Mouse (Mus musculus): ENCODE data around the gene Pcsk5.

Pcsk5 gene

DNA sequence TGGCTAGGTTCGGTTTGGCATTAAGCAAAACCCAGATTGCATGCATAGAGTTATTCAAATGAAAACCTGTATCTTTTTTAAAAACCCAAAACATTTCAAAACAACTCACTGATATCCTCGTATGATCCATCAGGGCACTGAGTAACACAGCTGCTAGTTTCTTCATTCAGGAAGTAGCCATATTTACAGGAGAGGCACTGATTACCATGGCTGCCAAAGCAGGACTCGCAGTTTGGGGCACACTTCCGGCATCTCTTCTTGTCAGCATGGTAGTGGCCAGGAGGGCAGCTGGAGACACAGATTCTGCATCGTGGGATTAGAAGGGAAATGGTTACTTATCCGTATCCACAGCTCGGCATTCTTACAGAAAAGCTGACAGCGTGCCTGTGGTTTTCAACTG is 265.1 kb downstream of the Pcsk5 start:
- DNase-seq (ENCODE audit: low read depth, low spot score), result no peak

DNA sequence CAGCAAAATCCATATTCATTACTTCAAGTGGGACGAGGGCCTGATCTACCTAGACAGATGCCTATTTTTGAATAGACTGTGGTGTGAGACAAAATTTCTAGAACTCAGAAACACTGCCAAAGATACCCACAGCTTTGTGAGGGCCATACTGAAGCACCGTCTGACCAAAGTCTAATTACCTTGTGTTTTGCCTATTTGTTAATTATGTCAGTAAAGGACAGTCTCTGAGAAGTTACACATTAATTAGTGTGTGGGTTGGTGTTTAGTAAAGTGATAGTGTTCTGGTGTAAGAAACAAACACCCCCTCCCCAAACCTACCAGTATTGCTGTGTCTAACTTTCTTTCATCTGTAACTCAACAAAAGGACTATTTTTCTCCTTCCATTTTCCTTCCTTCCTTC is 266.5 kb downstream of the Pcsk5 start:
- DNase-seq (ENCODE audit: low read depth, low spot score), result no peak

DNA sequence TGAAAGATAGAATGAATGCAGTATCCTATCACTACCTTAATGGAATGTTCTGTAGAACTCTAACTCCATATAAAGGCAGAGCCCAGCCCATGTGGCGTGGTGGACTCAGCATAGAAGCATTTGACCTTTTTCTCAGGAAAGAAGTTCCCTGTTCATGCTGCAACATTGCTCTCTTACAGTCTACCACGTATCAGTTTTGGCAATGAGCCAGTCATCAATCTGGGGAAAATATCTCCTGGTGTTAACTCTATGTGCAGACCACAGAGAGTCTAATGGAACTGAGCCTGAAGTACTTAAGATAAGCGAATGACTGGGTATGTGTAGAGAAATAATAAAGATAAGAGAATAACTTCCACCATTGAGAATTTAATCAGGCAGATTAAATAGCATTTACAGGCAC is 270.2 kb downstream of the Pcsk5 start:
- no peak for DNase-seq (ENCODE audit: low read depth, low spot score)

DNA sequence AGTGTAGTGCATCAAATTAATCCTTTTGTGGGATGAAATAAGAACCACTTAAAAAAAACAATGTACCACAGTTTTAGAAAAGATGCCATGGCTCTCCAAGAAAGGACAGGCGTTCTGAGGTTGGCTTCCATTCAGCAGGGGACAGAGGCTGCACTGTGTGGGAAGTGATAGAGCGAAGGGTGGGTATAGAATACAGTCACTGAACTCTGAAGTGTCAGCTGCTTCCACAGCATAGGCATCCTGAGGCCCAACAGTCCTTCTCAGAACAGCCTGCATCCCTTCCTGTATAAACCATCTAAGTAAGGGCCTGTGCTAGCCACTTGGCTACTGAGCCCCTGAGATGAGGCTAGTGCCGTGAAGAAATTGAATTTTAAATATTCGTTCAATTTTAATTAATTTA is 271.3 kb downstream of the Pcsk5 start:
- DNase-seq (ENCODE audit: low read depth, low spot score), result no peak

DNA sequence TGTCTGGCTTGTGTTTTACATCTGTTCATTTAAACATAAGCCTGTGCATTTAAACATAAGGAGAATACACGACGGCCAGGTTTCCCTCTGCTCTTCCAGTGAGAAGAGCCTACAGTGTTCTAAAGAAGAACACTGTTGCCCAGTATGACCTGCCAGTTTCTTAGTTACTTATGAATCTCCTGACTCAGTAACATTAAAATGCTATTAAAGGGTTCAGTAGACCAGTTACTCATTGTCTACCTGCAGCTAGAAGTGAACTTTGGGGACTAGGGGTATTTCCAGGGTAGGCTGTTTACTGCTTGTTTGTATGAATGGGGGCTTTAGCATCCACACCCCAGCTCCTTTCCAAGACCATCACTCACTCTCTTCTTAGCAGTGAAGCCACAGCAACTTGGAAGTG is 278.7 kb downstream of the Pcsk5 start:
- DNase-seq (ENCODE audit: low read depth, low spot score), result no peak

DNA sequence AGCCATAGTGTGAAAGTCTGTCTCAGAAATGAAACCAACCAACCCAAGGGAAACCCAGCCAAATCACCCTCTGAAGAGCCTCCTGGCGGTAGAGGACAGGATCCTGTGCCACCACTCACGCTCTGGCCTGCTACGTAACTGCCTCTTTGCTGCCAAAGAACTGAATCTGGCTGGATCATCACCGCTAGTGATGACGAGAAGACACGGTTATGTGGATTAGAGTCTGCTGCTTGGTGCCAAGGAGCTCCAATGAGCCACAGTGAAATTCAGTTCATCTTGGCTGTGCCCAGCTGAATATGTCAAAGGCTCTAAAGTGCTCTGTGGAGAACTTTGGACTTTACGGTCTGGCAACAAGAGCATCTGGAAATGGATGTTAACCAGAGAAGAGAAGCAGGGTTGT is 282.3 kb downstream of the Pcsk5 start:
- no peak for DNase-seq (ENCODE audit: low read depth, low spot score)

DNA sequence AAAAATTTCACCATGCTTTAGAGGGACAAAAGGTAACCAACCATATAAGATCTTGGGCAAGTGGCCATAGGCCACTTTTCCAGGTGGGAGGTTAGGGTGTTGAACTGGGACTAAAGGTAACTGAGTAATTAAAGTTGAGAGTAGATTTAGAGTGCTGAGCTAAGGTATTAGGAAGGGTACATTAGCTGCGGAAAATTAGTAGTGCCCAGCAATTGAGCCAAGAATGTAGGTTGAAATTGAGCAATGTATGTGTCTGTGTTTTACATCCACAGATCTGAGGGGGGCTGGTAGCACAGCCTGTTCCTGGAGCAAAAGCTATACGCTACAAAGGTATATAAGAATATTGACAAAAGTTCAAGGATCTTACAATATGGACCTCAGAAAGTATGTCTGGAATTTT is 282.9 kb downstream of the Pcsk5 start:
- no peak for DNase-seq (ENCODE audit: low read depth, low spot score)

DNA sequence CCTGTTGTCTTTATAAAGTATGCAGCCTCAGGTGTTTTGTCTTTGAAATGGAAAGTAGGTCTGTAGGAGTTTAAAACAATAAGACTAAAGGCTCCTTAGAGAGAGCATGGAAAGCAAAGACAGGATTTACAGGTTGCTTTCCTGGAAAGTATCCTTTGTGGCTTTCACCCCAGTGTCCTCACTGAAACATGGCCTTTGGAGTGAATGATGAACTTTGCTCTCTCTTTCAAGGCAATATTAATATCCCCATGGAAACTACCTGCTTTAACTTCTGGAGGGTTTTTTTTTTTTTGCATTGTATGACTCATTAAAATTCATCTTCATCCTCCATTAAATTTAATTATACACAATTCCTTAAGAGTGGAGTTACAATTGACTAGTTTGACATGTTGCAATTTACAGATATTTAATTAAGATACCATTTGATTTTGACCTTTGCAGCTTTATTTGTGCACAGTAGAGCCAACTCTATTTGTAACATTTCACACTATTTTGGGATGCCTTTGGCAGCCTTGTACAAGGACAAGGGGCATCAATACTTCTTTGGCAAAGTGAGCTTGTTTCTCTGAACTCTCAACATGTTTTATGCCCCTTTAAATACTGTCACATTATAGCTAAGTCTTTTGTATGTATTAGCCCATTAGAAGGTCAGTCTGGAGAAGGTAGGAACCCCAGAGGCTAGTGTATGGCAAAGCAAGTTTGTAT is 283.9 kb downstream of the Pcsk5 start:
- no peak for DNase-seq (ENCODE audit: low read depth, low spot score)

DNA sequence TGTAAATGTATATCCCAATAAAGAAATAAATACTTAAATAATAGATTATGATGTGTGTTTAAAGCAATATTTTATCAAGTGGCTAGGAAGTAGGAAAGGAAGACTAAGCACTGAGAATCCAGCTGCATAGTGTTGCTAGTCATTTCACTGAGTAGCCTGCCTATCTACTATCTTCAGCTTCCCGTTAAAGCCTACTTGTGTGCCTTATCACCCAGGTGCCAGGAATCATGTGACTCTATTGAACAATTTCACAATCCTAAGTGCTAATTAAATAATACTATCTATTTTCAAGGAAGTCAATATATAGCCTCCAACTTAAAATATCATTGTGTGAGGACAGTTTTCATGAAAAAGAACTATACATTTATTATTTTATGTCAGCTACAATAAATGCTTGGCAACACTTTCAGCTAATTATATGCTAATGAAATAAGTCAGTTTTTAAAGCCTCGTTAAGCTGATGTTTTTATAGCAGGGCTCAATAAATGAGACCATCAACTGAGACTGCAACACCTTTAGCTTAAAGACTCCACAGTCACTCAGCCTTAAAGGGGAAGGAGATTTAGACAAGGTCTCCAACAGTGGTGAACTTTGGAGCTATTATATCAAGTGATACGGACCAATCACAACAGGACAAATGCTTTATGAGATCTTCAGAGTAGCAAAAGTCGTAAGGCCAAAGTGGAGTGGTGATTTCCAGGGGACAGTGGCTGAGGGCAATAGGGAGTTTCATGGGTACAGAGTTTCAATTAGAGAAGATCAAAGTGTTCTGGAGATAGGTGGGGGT is 308.5 kb downstream of the Pcsk5 start:
- no peak for DNase-seq (ENCODE audit: low read depth, low spot score)

DNA sequence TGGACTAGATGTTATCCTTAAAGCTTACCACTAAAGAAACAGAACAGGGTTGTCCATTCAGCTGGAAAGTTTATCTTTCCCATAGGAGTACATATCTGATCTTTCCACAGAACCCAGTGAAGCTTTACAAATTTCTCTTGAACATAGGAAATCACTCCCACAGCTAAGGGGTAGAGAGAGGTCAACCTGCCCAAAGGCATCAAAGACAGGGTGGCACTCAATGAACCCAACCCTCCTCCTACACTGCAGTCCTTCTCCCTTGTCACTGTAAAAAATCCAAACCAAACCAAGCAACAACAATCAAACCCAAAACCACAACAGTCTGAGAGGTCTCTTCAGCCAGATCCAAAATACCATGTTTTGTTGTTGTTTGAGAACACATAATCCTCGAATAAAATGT is 311.9 kb downstream of the Pcsk5 start:
- no peak for DNase-seq (ENCODE audit: low read depth, low spot score)

DNA sequence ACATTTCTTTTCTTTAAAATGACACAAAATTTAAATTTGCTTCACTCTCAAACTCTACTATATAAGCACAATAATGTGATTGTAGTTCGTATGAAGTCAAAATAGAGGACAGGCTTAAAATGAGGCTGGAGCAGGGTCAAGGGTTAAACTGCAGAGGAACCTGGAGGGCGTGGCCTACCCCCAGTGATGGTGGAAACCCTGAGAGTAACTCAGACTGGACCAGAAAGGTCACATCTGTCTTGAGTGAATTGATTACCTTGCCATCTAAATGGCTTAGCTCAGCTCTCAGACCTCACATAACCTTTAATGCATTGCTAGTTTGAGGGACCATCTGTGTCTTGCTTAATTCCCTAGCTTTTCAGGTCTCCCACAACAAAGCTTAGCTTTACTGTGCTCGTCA is 323.0 kb downstream of the Pcsk5 start:
- no peak for DNase-seq (ENCODE audit: low read depth, low spot score)

DNA sequence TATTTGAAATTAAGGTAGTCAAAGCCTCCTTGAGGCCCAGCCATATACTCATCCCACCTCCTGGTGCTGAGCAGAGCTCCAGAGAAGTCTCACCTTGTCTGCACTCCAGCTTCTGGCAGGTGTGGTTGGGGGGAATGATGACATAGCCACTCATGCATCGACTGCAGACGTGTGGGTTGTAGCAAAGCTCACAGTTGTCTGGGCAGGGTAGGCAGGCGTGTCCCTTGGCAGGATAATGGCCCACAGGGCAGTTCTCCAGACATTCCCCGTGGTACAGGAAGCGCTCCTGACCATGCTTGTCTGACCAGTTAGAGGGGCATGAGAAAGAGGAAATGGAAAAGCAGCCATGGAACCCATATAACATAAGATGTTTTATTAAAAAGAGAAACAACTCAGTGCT is 326.1 kb downstream of the Pcsk5 start:
- DNase-seq (ENCODE audit: low read depth, low spot score), result no peak

DNA sequence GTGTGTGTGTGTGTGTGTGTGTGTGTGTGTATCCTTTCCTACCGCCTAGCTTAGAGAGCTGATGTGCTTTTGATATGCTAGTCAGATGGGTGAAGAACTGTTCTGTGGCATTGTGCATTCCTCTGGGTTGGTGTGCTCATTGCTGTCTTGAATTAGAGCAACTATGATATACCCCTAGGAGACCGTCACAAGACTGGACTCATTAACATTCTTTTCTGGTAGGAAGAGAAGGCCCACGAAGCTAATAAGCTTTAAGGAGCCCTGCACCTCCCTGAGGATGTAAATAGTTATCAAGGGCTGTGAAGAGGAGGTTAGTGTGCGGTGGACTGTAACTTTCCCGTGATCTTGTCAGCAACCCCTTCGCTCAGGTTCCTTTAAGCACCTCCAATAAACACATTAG is 333.2 kb downstream of the Pcsk5 start:
- no peak for DNase-seq (ENCODE audit: low read depth, low spot score)

DNA sequence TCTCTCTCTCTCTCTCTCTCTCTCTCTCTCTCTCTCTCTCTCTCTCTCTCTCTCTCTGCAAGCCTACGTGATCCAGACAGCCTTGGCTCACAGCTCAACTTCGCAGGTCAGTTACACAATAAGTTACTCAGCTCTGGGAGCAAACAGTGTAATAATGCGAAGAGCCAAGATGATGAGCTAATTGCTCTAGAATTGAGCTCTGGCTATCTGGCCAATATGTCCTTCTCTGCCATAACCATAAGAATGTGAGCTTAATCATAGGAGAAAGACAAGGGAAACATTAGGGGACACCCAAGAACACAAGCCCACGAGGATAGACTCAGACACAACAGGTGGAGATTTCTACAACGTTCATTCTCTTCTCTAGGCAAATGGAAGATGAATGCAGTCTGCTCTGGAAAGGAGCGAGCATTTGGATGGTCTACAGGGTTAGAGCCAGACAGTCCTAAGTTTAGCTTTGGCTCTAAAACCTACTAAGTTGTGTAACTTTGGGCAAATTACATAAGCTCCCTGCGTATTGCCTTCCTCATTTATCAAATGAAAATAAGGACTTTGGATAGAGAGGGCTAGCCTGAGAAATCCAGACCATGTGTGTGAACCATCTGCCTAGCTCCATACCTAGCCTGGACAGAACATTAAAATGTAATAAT is 338.7 kb downstream of the Pcsk5 start:
- DNase-seq (ENCODE audit: low read depth, low spot score), result no peak

DNA sequence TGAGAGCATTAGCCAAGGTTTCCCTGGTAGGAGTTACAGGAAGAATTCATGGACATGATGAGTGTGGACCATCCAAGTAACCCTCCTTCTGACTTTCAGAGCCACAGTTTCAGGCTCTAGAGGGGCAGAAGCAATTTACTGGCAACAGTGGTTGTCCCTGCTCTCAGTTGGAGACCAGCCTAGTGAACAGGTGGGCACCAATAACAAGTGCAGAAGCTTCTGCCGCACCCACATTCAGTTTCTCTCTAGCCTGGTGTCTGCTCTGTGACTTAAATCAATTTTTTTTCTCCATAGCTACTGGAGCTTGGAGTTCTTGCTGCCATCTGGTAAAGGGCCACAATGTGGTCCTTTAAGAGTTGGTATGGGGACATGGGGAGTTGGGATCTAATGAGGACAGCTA is 341.3 kb downstream of the Pcsk5 start:
- no peak for DNase-seq (ENCODE audit: low read depth, low spot score)

DNA sequence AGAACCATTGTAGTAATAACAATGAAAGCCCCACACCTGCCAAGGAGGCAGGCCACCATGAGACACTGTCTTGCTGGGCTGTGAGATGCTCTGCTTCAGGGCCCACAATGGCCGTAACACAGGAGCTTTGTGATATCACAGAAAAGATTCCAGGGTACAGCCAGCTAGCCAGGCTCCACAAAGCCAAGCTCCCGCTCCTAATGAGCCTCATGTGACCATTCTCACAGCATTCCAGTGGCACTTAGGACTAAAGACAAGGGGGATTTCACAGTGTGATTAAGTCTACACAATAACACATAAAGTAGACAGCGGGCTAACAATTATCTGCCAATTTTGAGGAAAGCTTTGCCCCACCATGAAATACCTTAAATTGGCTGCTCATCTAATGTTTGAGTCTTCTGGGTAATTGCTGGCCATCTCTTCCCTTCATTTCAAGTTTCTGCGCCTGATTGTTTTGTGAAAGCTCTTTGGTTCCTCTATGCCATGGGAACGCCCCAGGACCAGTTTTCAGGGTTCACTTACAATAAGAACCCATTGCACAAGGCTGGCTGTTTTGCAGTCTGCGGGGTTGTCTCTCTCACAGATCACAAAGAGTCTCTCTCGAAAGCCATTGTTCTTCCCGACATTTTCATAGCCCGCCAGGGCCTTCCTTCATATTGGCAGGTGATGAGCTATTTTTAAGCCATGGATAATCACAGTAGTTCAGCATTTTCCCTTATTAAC is 345.4 kb downstream of the Pcsk5 start:
- DNase-seq (ENCODE audit: low read depth, low spot score), result no peak

DNA sequence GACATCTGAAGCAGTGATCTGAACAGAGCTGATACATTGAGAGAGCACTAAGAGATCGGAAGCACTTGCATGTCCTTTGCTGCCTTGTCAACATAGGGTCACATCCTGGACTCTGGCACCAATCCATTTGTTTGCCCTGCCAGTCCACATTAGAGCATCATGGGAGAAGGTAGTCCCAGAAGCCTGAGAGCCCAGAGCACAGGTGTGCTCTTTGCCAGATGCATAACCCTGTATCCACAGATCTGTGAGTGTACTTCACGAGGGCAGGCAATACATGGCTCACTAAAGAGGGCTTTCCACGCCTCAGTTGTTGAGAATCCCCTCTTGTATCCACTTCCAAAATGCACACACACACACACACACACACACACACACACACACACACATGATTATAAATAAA is 346.1 kb downstream of the Pcsk5 start:
- no peak for DNase-seq (ENCODE audit: low read depth, low spot score)

DNA sequence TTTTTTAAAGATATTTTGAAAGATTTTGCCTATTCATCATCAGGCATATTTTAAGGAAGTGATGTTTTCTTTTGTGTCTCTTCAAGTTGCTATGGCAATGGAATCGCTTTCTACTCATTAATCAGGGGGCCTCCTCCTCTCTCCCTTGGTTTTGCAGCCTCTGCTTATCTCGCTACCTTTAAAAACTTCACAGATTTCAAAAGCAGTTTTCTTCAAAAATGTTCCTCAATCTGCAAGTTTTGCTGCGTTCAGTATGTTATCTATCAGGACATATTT is 347.6 kb downstream of the Pcsk5 start:
- DNase-seq (ENCODE audit: low read depth, low spot score), result no peak

DNA sequence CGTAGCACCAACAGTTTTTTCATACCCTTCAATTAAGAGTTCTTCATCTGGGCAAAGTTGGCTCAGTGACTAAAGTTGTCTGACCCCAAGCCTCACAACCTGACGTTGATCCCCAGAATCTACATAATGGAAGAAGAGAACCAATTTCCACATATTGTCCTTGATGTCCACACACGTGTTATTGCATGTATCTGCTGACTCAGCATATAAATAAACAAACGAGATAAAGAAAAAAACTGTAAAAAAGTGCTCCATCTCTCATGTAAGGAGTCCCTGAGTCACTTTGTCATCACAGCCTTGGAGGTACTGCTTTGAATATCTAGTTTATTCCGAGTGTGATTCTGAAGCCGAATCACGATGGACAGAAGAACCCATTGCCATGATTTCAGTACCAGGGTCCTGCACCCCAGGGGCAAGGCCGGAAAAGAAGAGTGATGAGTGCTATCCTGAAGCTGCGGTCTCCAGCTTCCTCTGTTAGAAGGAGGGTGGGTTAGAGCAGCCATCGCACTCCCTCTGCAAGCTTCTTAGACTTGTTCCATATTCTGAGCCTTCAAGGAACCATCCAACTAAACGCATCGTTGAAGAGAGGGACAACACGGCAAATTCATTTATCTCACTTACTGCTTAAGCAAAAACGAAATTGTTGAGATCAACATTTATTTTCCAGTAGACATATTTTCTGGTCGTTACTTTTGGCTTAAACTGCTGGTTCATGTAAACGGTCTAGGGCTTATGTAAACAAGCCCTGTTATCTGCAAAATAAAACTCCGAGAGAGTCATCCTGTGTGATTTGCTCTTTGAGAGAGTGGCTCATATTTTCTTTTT is 348.2 kb downstream of the Pcsk5 start:
- no peak for DNase-seq (ENCODE audit: low read depth, low spot score)

DNA sequence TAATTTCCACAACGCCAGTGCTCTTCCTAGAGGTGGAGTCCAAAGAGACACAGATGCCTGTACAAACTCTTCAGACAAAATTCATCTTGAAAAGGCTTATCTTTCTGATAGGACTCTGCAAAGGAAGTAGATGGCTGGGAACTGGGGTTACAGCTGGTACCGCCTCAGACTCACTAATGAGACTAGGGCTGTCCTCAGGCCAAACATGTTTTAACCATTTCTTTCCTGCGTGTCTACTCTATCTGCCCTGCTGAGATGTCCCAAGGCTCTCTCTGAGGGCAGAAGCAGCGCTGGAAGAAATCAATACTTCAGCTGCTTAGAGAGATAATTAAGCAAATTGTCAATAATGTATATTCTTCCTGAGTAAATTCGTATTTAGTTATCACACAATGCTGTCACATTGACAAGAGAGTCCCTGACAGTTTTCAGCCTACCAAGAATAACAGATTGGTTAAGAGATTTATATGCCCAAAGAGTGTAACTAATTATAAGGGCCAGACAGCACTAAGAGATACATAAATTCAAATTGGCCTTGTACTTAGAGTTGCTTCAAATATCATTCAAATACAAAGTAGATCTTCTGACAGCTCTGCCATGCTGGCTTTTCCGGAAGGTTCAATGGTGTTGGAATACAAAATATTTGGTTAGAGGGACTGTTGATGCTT is 355.2 kb downstream of the Pcsk5 start:
- no peak for DNase-seq (ENCODE audit: low read depth, low spot score)

DNA sequence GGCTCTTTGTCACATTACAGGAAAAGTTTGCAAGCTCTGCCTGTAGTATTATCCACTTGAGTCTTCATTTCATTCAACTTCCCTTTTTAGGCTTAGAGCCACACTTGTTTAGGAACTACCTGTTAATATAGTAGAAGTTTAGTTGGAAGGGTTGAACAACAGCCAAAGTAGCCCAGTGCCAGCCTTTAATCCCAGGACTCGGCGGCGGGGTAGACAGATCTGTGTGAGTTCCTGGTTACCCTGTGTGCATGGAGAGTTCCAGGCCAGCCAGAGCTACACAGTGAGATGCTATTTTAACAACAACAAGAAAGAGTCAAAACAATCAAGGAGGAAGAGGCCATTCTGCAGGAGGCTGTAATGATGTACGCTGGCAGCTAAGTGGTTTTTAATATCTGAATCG is 358.0 kb downstream of the Pcsk5 start:
- no peak for DNase-seq (ENCODE audit: low read depth, low spot score)

All from c-Kit-negative CD71-positive TER-119-positive erythroid progenitor cells, embryonic 14.5 days (primary cell).